Mouse (Mus musculus): Measurements from ENCODE around the gene Shcbp1l. TPM values are rescaled to one million over a fixed set of nuclear protein-coding genes. Genes with fewer than 3 reads are reported as not detected.
"Not testable (repeated sequence)": the region's sequence is repeated elsewhere in the genome, so short reads cannot be mapped to it uniquely, and the experiment has no call there.

Shcbp1l gene
- polyA plus RNA-seq, 1 experiment from 2014 or later = 0.14 TPM

DNA sequence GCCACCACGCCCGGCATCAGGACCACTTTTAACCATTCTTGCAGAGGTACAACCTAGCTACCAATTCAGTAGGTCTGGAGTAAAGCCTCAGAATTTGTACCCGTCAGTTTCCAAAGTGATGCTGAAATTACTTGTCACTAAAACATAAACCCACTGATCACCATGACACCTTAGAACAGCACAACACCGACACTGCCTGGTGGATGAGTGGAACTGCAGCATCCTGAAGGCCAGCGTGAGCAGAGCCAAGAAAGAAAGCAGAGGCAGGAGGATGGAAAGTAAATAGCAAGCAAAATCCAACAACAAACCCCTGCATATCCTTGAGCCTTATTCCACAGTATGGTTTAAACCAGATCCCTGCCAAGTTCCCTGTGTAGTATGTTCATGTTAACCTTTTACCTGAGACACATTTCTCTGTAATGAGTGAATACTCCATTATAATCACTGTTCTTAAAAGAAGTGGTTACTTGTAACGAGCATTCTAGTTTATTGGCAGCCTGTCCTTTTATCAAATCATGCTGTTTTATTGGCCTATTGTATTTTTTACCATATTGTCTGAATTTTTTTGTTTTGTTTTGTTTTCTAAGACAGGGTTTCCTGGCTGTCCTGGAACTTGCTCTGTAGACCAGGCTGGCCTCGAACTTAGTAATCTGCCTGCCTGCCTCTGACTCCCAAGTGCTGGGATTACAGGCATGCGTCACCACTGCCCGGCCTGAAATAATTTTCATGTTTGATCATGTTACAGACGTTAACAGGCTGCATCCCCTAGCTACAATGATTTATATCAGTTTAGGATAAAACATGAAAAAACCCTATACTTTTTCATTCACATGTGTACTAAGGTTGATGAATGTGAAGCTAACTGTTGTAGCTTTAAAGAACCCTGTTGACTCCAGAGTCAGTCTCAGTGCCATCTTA lies 26.5 kb downstream of the Shcbp1l start:
- Histone ChIP-seq H3K9ac (no peak overlapping the region), H3K9me3 (replicated peaks) (no peaks in the 10 kb centered on the region), H3K4me3 (no peak overlapping the region), H3K4me1 (replicated peaks) (no peaks in the 10 kb centered on the region), H3K36me3 (peaks cover 37% of the 10 kb centered on the region), H3K27me3 (replicated peaks) (no peaks in the 10 kb centered on the region), H3K4me2 (no peak overlapping the region), H3K27ac (ENCODE audit: poor library complexity, severe bottlenecking) (no peak overlapping the region)
- 71% methylated on average over 10 of the region's 10 CpGs for WGBS
- 0 out of 2 replicates have a peak, but pooled peaks have one; percentile 37 for ATAC-seq (ENCODE audit: insufficient number of reproducible peaks, low FRiP score)

DNA sequence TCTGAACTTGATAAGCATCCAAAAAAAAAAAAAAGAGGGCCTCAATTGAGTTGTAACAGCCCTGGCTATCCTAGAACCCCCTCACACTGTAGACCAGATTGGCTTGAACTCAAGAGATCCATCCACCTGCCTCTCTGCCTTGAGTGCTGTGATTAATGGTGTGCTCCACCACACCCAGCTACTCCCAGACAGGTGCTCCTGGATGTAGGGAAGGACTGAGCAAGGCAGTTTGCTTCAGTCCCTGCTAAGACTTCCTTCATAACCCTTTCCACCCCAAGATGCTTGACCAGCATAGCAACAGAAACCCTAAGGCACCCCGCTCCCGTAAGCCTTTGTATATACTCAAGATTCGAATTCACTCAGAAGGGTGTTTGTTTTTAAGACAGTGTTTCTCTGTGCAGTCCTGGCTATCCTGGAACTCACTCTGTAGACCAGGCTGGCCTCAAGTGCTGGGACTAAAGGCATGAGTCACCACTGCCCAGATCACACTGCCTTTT lies 28.2 kb downstream of the Shcbp1l start:
- Histone ChIP-seq H3K9ac (no peak overlapping the region), H3K36me3 (peaks cover 46% of the 10 kb centered on the region), H3K9me3 (replicated peaks) (no peaks in the 10 kb centered on the region), H3K4me1 (replicated peaks) (no peaks in the 10 kb centered on the region), H3K4me2 (no peak overlapping the region), H3K27ac (ENCODE audit: poor library complexity, severe bottlenecking) (no peak overlapping the region), H3K4me3 (no peak overlapping the region), H3K27me3 (replicated peaks) (no peaks in the 10 kb centered on the region)
- WGBS = 91% methylated on average over 3 of the region's 3 CpGs
- no peak for ATAC-seq (ENCODE audit: insufficient number of reproducible peaks, low FRiP score)

DNA sequence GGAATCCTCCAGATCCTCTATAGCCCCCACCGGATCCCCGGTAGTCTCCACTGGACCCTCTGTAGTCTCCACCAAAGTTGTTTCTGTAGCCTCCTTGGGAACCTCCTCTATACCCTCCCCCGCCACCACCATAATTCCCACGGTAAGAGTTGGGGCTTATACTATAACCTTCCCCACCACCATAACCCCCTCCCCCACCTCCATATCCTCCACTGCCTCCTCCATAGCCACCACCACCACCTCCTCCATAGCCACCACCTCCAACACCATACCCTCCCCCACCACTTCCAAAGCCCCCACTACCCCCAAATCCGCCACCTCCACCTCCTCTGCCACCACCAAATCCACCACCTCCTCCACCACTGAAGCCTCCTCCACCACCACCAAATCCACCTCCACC lies 31.2 kb downstream of the Shcbp1l start:
- 91% methylated on average over 5 of the region's 5 CpGs for WGBS
- Histone ChIP-seq H3K9ac (no peak overlapping the region), H3K9me3 (replicated peaks) (no peaks in the 10 kb centered on the region), H3K27ac (ENCODE audit: poor library complexity, severe bottlenecking) (no peak overlapping the region), H3K4me1 (replicated peaks) (no peaks in the 10 kb centered on the region), H3K36me3 (peaks cover 62% of the 10 kb centered on the region), H3K27me3 (replicated peaks) (no peaks in the 10 kb centered on the region), H3K4me2 (no peak overlapping the region), H3K4me3 (no peak overlapping the region)
- ATAC-seq (ENCODE audit: insufficient number of reproducible peaks, low FRiP score) = peak; percentile 50

DNA sequence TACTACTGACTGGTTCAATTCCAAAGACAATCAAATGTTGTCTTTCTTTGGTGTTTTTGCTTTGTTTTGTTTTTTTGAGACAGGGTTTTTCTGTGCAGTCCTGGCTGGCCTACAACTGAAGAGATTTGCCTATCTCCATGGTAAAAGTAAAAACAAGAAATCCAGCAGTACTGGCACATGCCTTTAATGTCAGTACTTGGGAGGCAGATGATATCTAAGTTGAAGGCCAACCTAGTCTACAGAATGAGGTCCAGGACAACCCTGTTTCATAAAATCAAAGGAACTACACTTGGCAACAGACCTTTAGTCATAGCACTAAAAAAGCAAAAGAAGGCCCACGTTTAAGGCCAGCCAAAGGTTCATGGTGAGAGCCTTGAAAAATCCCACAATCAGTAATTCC lies 36.8 kb downstream of the Shcbp1l start:
- peaks cover 64% of the 10 kb centered on the region for H3K36me3 ChIP-seq
- H3K4me3 ChIP-seq = no peak overlapping the region
- no peaks in the 10 kb centered on the region for H3K4me1 ChIP-seq (replicated peaks)
- H3K9me3 ChIP-seq (replicated peaks) = no peaks in the 10 kb centered on the region
- ATAC-seq (ENCODE audit: insufficient number of reproducible peaks, low FRiP score) = no peak
- 72% methylated on average over 1 of the region's 1 CpGs for WGBS
- H3K4me2 ChIP-seq = no peak overlapping the region
- H3K27ac ChIP-seq (ENCODE audit: poor library complexity, severe bottlenecking) = no peak overlapping the region
- H3K9ac ChIP-seq = no peak overlapping the region
- no peaks in the 10 kb centered on the region for H3K27me3 ChIP-seq (replicated peaks)

DNA sequence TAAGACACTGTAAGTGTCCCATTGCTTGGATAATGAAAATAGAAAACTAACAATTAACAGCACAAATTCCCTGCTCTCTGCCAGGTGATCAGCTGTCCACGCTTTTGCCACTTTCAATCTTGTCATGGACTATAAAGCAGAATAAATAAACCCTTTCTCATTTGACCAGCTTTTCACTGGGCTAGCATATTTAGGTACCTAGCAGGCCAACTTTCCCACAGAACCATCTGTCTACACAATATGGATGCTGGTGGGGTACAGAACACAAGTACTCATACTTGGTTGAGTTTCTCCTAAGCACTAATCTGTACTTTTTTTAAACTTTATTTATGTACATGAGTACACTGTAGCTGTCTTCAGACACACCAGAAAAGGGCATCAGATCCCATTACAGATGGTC lies 54.3 kb downstream of the Shcbp1l start:
- 93% methylated on average over 1 of the region's 1 CpGs for WGBS
- Histone ChIP-seq H3K9ac (no peak overlapping the region), H3K27ac (ENCODE audit: poor library complexity, severe bottlenecking) (no peak overlapping the region), H3K36me3 (peaks cover 67% of the 10 kb centered on the region), H3K4me3 (no peak overlapping the region), H3K27me3 (replicated peaks) (no peaks in the 10 kb centered on the region), H3K4me2 (no peak overlapping the region), H3K4me1 (replicated peaks) (peaks cover 4% of the 10 kb centered on the region), H3K9me3 (replicated peaks) (no peaks in the 10 kb centered on the region)
- no peak for ATAC-seq (ENCODE audit: insufficient number of reproducible peaks, low FRiP score)

DNA sequence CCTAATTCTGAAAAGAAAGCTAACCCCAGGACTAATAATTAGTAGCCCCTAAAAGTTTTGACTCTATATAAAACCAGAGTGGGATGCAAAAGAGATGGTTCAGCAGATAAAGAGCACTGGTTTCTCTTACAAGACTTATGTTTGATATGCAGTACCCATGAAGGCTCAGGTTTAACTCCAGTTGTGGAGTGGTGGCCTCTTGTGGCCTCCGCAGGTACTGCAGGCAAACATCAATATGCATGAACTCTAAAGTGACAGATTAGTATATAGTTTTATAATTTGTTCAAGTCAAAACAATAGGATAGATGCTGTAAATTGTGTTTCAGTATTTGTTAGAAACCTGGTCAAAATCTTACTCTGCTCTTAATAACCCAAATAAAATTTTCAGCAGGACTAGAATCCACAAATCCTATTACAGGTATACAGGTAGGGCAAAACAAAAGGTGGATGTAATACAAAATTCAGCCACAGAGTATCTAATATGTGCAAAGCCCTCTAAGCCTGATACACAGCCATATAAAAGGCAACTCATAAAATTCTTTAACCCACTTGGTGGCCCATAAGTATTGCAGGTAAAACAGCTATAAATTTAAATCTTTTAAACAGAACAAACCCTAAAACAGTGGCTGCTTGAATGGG lies 55.5 kb downstream of the Shcbp1l start:
- Histone ChIP-seq H3K4me3 (no peak overlapping the region), H3K27ac (ENCODE audit: poor library complexity, severe bottlenecking) (no peak overlapping the region), H3K36me3 (peaks cover 58% of the 10 kb centered on the region), H3K27me3 (replicated peaks) (no peaks in the 10 kb centered on the region), H3K4me1 (replicated peaks) (peaks cover 16% of the 10 kb centered on the region), H3K4me2 (no peak overlapping the region), H3K9ac (no peak overlapping the region), H3K9me3 (replicated peaks) (no peaks in the 10 kb centered on the region)
- WGBS = 36% methylated on average over 1 of the region's 1 CpGs
- no peak for ATAC-seq (ENCODE audit: insufficient number of reproducible peaks, low FRiP score)

DNA sequence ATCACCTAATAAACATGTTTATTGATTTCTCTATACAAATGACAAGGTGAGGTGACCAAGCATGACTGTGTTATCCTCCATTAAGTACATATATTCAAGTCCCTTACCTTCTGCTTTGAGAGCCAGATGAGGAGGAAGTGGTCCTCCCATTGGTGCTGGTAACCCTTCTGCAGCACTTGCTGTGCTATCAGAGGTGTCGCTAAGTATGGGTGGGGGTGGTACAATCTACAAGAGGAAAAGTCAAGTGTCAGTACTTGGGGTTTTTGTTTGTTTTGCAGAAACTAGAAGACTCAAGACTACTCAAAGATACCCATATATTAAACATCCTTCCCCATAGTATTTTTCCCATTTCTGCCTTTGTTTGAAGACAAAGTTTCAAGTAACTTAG lies 56.1 kb downstream of the Shcbp1l start:
- 39% methylated on average over 1 of the region's 1 CpGs for WGBS
- Histone ChIP-seq H3K36me3 (peaks cover 57% of the 10 kb centered on the region), H3K27me3 (replicated peaks) (no peaks in the 10 kb centered on the region)

DNA sequence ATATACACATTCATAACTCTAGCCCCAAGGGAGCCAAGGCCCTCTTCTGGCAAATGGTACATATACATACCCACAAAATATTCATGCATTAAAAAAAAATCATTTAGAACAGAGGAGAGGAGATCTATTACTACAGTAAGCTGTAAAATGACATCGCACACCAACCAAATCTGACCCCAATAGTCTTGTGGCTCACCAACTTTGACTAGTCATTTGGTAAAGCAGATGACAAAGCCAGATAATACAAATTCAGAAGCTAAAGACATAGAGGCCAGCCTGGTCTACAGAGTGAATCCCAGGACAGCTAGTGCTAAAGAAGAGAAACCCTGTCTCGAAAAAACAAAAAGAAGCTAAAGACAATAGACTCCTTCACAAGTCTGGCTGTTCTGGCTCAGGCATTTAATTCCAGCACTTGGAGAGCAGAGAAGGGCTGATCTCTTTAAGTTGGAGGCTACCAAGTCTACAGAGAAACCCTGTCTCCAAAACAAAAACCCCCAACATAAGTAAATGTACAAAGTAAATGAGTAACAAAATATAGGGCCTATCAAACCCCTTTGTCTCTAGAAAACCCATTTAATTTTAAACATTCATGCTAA lies 60.3 kb downstream of the Shcbp1l start:
- H3K36me3 ChIP-seq = peaks cover 25% of the 10 kb centered on the region
- H3K4me1 ChIP-seq (replicated peaks) = peaks cover 21% of the 10 kb centered on the region
- H3K9me3 ChIP-seq (replicated peaks) = no peaks in the 10 kb centered on the region
- H3K27me3 ChIP-seq (replicated peaks) = no peaks in the 10 kb centered on the region
- peak overlapping the region; percentile 65 for H3K4me2 ChIP-seq
- no peak overlapping the region for H3K27ac ChIP-seq (ENCODE audit: poor library complexity, severe bottlenecking)
- ATAC-seq (ENCODE audit: insufficient number of reproducible peaks, low FRiP score) = no peak
- WGBS = 55% methylated on average over 2 of the region's 2 CpGs
- peak overlapping the region; percentile 37 for H3K4me3 ChIP-seq
- 0 out of 2 replicates have a peak overlapping the region, but pooled peaks have one; percentile 0 for H3K9ac ChIP-seq

More for the DNA sequence above, 56.1 kb downstream of the Shcbp1l start:
- Histone ChIP-seq H3K4me3 (no peak overlapping the region), H3K4me2 (no peak overlapping the region), H3K27ac (ENCODE audit: poor library complexity, severe bottlenecking) (no peak overlapping the region), H3K9ac (no peak overlapping the region), H3K9me3 (replicated peaks) (no peaks in the 10 kb centered on the region), H3K4me1 (replicated peaks) (peaks cover 17% of the 10 kb centered on the region)
- no peak for ATAC-seq (ENCODE audit: insufficient number of reproducible peaks, low FRiP score)

DNA sequence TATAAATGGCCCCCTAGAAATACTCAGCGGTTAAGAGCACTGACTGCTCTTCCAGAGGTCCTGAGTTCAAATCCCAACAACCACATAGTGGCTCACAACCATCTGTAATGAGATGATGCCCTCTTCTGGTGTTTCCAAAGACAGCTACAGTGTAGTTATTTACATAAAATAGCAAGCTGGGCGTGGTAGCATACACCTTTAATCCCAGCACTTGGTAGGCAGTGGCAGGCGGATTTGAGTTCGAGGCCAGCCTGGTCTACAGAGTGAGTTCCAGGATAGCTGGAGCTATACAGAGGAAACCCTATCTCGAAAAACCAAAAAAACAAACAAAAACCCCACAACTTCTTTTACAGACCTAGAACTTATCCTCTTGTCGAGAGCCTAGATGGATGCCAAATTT lies 61.2 kb downstream of the Shcbp1l start:
- Histone ChIP-seq H3K4me2 (peak overlapping the region; percentile 91), H3K4me1 (replicated peaks) (peaks cover 21% of the 10 kb centered on the region), H3K4me3 (peak overlapping the region; percentile 100), H3K36me3 (peaks cover 17% of the 10 kb centered on the region), H3K9ac (peak overlapping the region; percentile 100)
- not testable (repeated sequence) for H3K27me3 ChIP-seq (replicated peaks); ATAC-seq (ENCODE audit: insufficient number of reproducible peaks, low FRiP score); H3K27ac ChIP-seq (ENCODE audit: poor library complexity, severe bottlenecking); H3K9me3 ChIP-seq (replicated peaks)
- WGBS = 13% methylated on average over 6 of the region's 6 CpGs

DNA sequence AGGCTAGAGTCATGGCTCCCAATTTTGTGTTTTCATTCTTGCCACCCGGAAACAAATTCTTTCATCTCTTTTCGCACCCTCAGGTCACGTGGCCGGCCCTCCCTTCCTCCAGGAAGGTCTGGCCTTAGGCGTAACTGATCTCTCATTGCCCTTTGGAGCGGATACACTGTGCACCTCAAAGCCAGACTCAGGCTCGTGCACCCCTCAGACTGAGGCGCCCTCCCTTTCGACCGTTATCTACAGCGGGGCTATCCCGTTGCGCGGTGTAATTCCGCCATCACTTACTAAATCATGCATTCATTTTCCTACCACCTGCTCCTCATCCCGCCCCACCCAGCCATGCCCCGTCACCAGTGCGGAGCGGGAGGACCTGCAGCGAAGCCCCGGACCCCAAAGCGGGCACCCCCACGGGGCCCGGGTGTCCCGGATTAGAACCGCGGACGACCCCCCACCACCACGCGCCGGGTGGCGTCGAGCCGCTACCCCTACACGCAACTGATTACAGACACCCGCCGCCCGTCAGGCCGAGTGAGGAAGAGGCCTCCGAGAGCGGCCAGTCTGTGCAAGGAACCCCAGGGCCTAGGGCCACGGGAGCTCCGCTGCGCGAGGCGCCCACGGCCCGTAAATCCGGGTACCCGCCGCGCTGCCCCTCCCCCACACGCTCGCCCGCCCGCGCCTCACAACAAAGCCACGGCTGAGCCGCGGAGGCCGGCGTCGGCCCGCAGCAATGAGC lies 62.0 kb downstream of the Shcbp1l start:
- Histone ChIP-seq H3K27me3 (replicated peaks) (no peaks in the 10 kb centered on the region), H3K4me1 (replicated peaks) (peaks cover 21% of the 10 kb centered on the region), H3K4me2 (peak overlapping the region; percentile 91), H3K27ac (ENCODE audit: poor library complexity, severe bottlenecking) (peak overlapping the region; percentile 89), H3K9ac (peak overlapping the region; percentile 100), H3K4me3 (peak overlapping the region; percentile 100), H3K9me3 (replicated peaks) (no peaks in the 10 kb centered on the region), H3K36me3 (peaks cover 11% of the 10 kb centered on the region)
- peak; percentile 78 for ATAC-seq (ENCODE audit: insufficient number of reproducible peaks, low FRiP score)
- under 1% methylated on average over 64 of the region's 64 CpGs for WGBS

All from heart, embryonic 12.5 days (tissue).